Mouse (Mus musculus) liver, embryonic 12.5 days (tissue): ENCODE measurements at regions not wholly inside any gene's neighbourhood (a gene's known extent, or its start where the extent isn't known, plus 50 kb on each side); places are given as distances from the start of the nearest gene placed in this dataset.

Experiments
- ATAC-seq: fragments of 200-750 bp; cut with Nextera tagmentation; 2 replicates; pipeline ENCODE4 v1.8.0; 2017; ENCODE audit warnings: moderate number of reproducible peaks, mild to moderate bottlenecking, moderate library complexity
- H3K27ac ChIP-seq: fragments of 300-500 bp; sonication (generic); 2 replicates; pipeline ENCODE4 v1.5.1; 2016; ENCODE audit warnings: mild to moderate bottlenecking
- H3K27me3 ChIP-seq: fragments of 300-500 bp; sonication (generic); replicated peaks from 2 replicates; pipeline ENCODE4 v1.6.1; 2016; ENCODE audit warnings: mild to moderate bottlenecking, moderate library complexity
- H3K36me3 ChIP-seq: fragments of 300-500 bp; sonication (generic); 2 replicates; pipeline ENCODE4 v1.6.1; 2016; ENCODE audit warnings: mild to moderate bottlenecking, moderate library complexity
- H3K4me1 ChIP-seq: fragments of 300-500 bp; sonication (generic); 2 replicates; pipeline ENCODE4 v1.6.1; 2016
- H3K4me2 ChIP-seq: fragments of 300-500 bp; sonication (generic); 2 replicates; pipeline ENCODE4 v1.6.1; 2016; ENCODE audit warnings: mild to moderate bottlenecking, moderate library complexity
- H3K4me3 ChIP-seq: fragments of 300-500 bp; sonication (generic); 2 replicates; pipeline ENCODE4 v1.5.1; 2016; ENCODE audit warnings: mild to moderate bottlenecking, moderate library complexity
- H3K9ac ChIP-seq: fragments of 300-500 bp; sonication (generic); 2 replicates; pipeline ENCODE4 v1.6.1; 2016; ENCODE audit warnings: mild to moderate bottlenecking, moderate library complexity
- H3K9me3 ChIP-seq: fragments of 300-500 bp; sonication (generic); replicated peaks from 2 replicates; pipeline ENCODE4 v1.6.1; 2016; ENCODE audit warnings: mild to moderate bottlenecking, moderate library complexity
- WGBS: fragments of 180-500 bp; shearing (Covaris S2); methylation state at CpG from one replicate; pipeline ENCODE4 v1.1.7; 2016; ENCODE audit not compliant: insufficient replicate concordance; 5-methylcytosine and 5-hydroxymethylcytosine counted together

- H3K36me3 ChIP-seq, result no peaks in the 10 kb centered on the region
Observed at GRCm38 (mm10) chr15:51734194-51734593, 2150.5 kb upstream of the Gm7489 start.

More at GRCm38 (mm10) chr15:51734194-51734593, 2150.5 kb upstream of the Gm7489 start:
- Histone ChIP-seq H3K4me2 (no peak overlapping the region), H3K27me3 (no peaks in the 10 kb centered on the region), H3K9me3 (no peaks in the 10 kb centered on the region), H3K4me1 (no peaks in the 10 kb centered on the region), H3K4me3 (no peak overlapping the region), H3K27ac (no peak overlapping the region), H3K9ac (no peak overlapping the region)
- no peak for ATAC-seq
- 75% methylated on average over 1 of the region's 1 CpGs for WGBS
